25 mouse cellular contexts compared by ENCODE assay signal in the genomic region with DNA sequence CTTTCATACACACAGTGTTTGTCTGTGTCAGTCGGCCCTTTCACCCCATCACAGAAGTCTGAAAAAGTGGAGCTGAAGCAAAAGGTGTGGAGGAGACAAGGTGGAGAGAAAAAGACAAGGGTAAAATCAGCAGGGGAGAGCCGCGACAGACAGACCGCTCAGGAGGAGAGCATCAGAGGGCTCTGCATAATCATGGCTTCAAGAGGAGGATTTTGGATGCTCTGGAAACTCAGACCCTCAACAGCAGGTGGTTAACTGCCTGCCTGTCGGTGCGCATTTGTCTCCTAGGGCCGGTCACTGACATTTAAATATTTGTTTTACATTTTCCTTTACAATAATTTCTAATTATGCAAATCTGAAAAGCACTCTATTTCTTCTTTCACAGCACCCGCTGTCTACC.
A peak's percentile ranks its signal among the peaks of the same experiment; 100 is the strongest.
DNase-seq lines count a peak whose midpoint lies in the region; ATAC-seq and TF ChIP-seq lines count a peak whose summit lies in the region.
"Had no signal": no experiment of that assay in that cellular context is flagged by ENCODE, and none has a peak within 500 bp of the region (broad histone marks: within the 10 kb centered on the region; RNA-seq: fewer than 3 reads in every experiment).

No protein-coding gene starts in this region.

- no peak overlapping the region for H3K27ac ChIP-seq in midbrain, embryonic 11.5 days (ENCODE audit: low read depth, low read length)
- no peak overlapping the region for H3K27ac ChIP-seq in midbrain, embryonic 10.5 days (replicated peaks)
- no peak overlapping the region for H3K27ac ChIP-seq in midbrain, embryonic 12.5 days (replicated peaks)
- no peak overlapping the region for H3K27ac ChIP-seq in intestine, postnatal 0 days (ENCODE audit: low read depth, low read length)
- H3K27ac ChIP-seq: embryonic facial prominence, embryonic 12.5 days; forebrain, embryonic 12.5 days; limb, embryonic 15.5 days; liver, embryonic 14.5 days; lung, embryonic 15.5 days; neural tube, embryonic 12.5 days; stomach, embryonic 15.5 days had no signal

- H3K36me3 ChIP-seq in midbrain, embryonic 11.5 days (ENCODE audit: control insufficient read depth, insufficient read depth, low read length) = no peaks in the 10 kb centered on the region
- H3K36me3 ChIP-seq in midbrain, embryonic 10.5 days = no peaks in the 10 kb centered on the region
- no peaks in the 10 kb centered on the region for H3K36me3 ChIP-seq in midbrain, embryonic 12.5 days
- no peaks in the 10 kb centered on the region for H3K36me3 ChIP-seq in intestine, postnatal 0 days (ENCODE audit: control insufficient read depth, insufficient read depth)
- H3K36me3 ChIP-seq: embryonic facial prominence, embryonic 12.5 days; forebrain, embryonic 12.5 days; heart, embryonic 12.5 days; limb, embryonic 15.5 days; lung, embryonic 15.5 days; neural tube, embryonic 12.5 days; stomach, embryonic 15.5 days had no signal

- TF ChIP-seq CTCF in intestine, postnatal 0 days (IDR thresholded peaks at IDR 0.05; ENCODE audit: low read depth) = no peak

- H3K4me2 ChIP-seq in midbrain, embryonic 11.5 days = no peak overlapping the region
- H3K4me2 ChIP-seq in midbrain, embryonic 12.5 days (replicated peaks) = no peak overlapping the region
- no peak overlapping the region for H3K4me2 ChIP-seq in intestine, postnatal 0 days (replicated peaks; ENCODE audit: low read depth)
- H3K4me2 ChIP-seq: embryonic facial prominence, embryonic 12.5 days; forebrain, embryonic 12.5 days; heart, embryonic 12.5 days; limb, embryonic 15.5 days; lung, embryonic 15.5 days; neural tube, embryonic 12.5 days; stomach, embryonic 15.5 days had no signal

- ATAC-seq in midbrain, embryonic 11.5 days (ENCODE audit: low FRiP score) = peak; percentile 66; the same call in 1 of the 2 replicates
- peak; percentile 69 for ATAC-seq in midbrain, embryonic 12.5 days (ENCODE audit: low FRiP score, low read depth)
- no peak for ATAC-seq in intestine, postnatal 0 days

- 11% methylated on average over 8 of the region's 8 CpGs for WGBS in midbrain, embryonic 11.5 days
- WGBS in midbrain, embryonic 10.5 days = 12% methylated on average over 8 of the region's 8 CpGs
- WGBS in midbrain, embryonic 12.5 days = 8% methylated on average over 8 of the region's 8 CpGs
- 38% methylated on average over 8 of the region's 8 CpGs for WGBS in intestine, postnatal 0 days

- H3K4me1 ChIP-seq in midbrain, embryonic 11.5 days (ENCODE audit: control insufficient read depth, insufficient read depth, low read length) = peaks cover 6% of the 10 kb centered on the region; the same call in 1 of the 2 replicates
- H3K4me1 ChIP-seq in midbrain, embryonic 10.5 days = peaks cover 9% of the 10 kb centered on the region
- H3K4me1 ChIP-seq in midbrain, embryonic 12.5 days = peaks cover 7% of the 10 kb centered on the region; the same call in 1 of the 2 replicates
- no peaks in the 10 kb centered on the region for H3K4me1 ChIP-seq in intestine, postnatal 0 days (replicated peaks; ENCODE audit: control insufficient read depth, insufficient read depth, low read length)
- H3K4me1 ChIP-seq: embryonic facial prominence, embryonic 12.5 days; heart, embryonic 12.5 days; limb, embryonic 15.5 days; lung, embryonic 15.5 days; megakaryocyte, embryonic 14.5 days; neural tube, embryonic 12.5 days; stomach, embryonic 15.5 days had no signal

- H3K9ac ChIP-seq in midbrain, embryonic 11.5 days (ENCODE audit: low read length) = no peak overlapping the region
- H3K9ac ChIP-seq in midbrain, embryonic 12.5 days (replicated peaks) = no peak overlapping the region
- no peak overlapping the region for H3K9ac ChIP-seq in intestine, postnatal 0 days (ENCODE audit: low read depth, low read length)
- H3K9ac ChIP-seq: embryonic facial prominence, embryonic 12.5 days; forebrain, embryonic 12.5 days; heart, embryonic 12.5 days; limb, embryonic 15.5 days; liver, embryonic 14.5 days; lung, embryonic 15.5 days; neural tube, embryonic 12.5 days; stomach, embryonic 15.5 days had no signal

- no peak overlapping the region for H3K4me3 ChIP-seq in midbrain, embryonic 11.5 days (ENCODE audit: low read depth, low read length)
- no peak overlapping the region for H3K4me3 ChIP-seq in midbrain, embryonic 10.5 days
- H3K4me3 ChIP-seq in midbrain, embryonic 12.5 days = no peak overlapping the region
- no peak overlapping the region for H3K4me3 ChIP-seq in intestine, postnatal 0 days (ENCODE audit: low read depth, low read length)
- H3K4me3 ChIP-seq: embryonic facial prominence, embryonic 12.5 days; forebrain, embryonic 12.5 days; heart, embryonic 12.5 days; limb, embryonic 15.5 days; lung, embryonic 15.5 days; megakaryocyte, embryonic 14.5 days; neural tube, embryonic 12.5 days; stomach, embryonic 15.5 days had no signal

- peak; percentile 5 to 8 for DNase-seq in cerebellum, postnatal 10 days
- DNase-seq in cerebellum, adult 8-10 months = no peak
- DNase-seq in midbrain, embryonic 11.5 days (ENCODE audit: low spot score, missing footprints) = no peak
- DNase-seq in midbrain, embryonic 10.5 days (ENCODE audit: low spot score) = no peak
- no peak for DNase-seq in adrenal gland, postnatal 36 days
- DNase-seq in layer of hippocampus, adult 9-10 months (ENCODE audit: low spot score) = no peak
- DNase-seq: adrenal gland, postnatal 25 days; cerebellum, adult 11 months; heart, postnatal 10 days; kidney, adult 18-20 months; kidney, postnatal 4 days; layer of hippocampus, adult 9-11 months; lung, postnatal 36 days; thymus, postnatal 36 days had no signal

- no peaks in the 10 kb centered on the region for H3K27me3 ChIP-seq in midbrain, embryonic 11.5 days (ENCODE audit: control insufficient read depth, insufficient read depth, low read length)
- no peaks in the 10 kb centered on the region for H3K27me3 ChIP-seq in midbrain, embryonic 10.5 days (ENCODE audit: low read depth, poor library complexity, severe bottlenecking)
- H3K27me3 ChIP-seq in midbrain, embryonic 12.5 days = no peaks in the 10 kb centered on the region
- H3K27me3 ChIP-seq in intestine, postnatal 0 days (replicated peaks; ENCODE audit: control insufficient read depth, insufficient read depth, low read length) = no peaks in the 10 kb centered on the region
- H3K27me3 ChIP-seq: embryonic facial prominence, embryonic 12.5 days; forebrain, embryonic 12.5 days; heart, embryonic 12.5 days; limb, embryonic 15.5 days; lung, embryonic 15.5 days; megakaryocyte, embryonic 14.5 days; neural tube, embryonic 12.5 days; stomach, embryonic 15.5 days had no signal

- no peaks in the 10 kb centered on the region for H3K9me3 ChIP-seq in midbrain, embryonic 11.5 days (ENCODE audit: control insufficient read depth, low read length)
- no peaks in the 10 kb centered on the region for H3K9me3 ChIP-seq in midbrain, embryonic 10.5 days (replicated peaks)
- H3K9me3 ChIP-seq in midbrain, embryonic 12.5 days = no peaks in the 10 kb centered on the region
- H3K9me3 ChIP-seq in intestine, postnatal 0 days (ENCODE audit: control insufficient read depth) = no peaks in the 10 kb centered on the region
- H3K9me3 ChIP-seq: embryonic facial prominence, embryonic 12.5 days; forebrain, embryonic 12.5 days; heart, embryonic 12.5 days; limb, embryonic 15.5 days; lung, embryonic 15.5 days; neural tube, embryonic 12.5 days; stomach, embryonic 15.5 days had no signal

Comparison
In these comparisons a context has a peak if more than half of its experiments do, and no peak if none do; other contexts are left out.
1. DNase-seq: peak in cerebellum, postnatal 10 days (2 of 2); none in cerebellum, adult 8-10 months (single experiment), midbrain, embryonic 11.5 days (single experiment), midbrain, embryonic 10.5 days (single experiment), adrenal gland, postnatal 36 days (0 of 2) and layer of hippocampus, adult 9-10 months (single experiment).